Mouse (Mus musculus) E14TG2a.4 (cell line): ENCODE results near the gene Nol4l.

ENCODE experiments used
- CTCF ChIP-seq: conservative IDR thresholded peaks from 2 replicates; pipeline ENCODE4 v1.5.1; 2014; ENCODE audit warnings: low read length
- POU5F1 ChIP-seq: IDR thresholded peaks from 2 replicates; pipeline ENCODE4 v1.6.1; 2014; ENCODE audit warnings: low read length, borderline replicate concordance

DNA sequence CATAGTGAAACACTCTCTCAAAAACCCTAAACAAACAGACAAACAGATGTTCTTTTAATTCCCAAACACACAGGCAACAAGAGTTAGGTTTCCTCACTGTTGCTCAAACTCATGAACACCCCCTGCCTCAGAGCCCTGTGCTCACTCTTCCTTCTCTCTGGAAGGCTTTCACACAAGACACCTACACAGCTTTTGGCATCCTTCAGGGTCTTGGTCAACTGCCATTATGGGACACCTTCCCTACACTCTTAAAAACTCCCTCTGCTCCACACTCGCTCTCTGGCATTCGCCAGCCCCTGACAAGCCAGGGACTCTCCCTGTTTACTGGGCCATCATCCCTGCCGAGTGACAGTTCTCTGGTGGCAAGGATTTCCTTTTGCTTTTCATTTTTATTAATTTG is 15.8 kb downstream of the Nol4l start:
- TF ChIP-seq CTCF: no peak
- TF ChIP-seq POU5F1: no peak
